Mouse (Mus musculus): ENCODE results near the gene Mier1. TPM values are rescaled to one million over a fixed set of nuclear protein-coding genes. Genes with fewer than 3 reads are reported as not detected.

The Mier1 gene
- total RNA-seq, 2 experiments from 2014 or later, result 39.6 to 46.1 TPM

Other genes starting within 250 kb of the Mier1 start
- under 1 TPM in 1 of 2 experiments, not detected in 1; 0.52 TPM for gene Tctex1d1, start 135.8 kb upstream of the Mier1 start, total RNA-seq (2021)
- gene Insl5, start 87.5 kb upstream of the Mier1 start, total RNA-seq (2021), result under 1 TPM in 1 of 2 experiments, not detected in 1; 0.99 TPM
- gene Wdr78, start 165 bp downstream of the Mier1 start, total RNA-seq (2021), result 10 to 100 TPM; 10.3 to 10.8 TPM
- 10 to 100 TPM; 10.2 to 12.8 TPM for gene Slc35d1, start 100.8 kb downstream of the Mier1 start, total RNA-seq (2021)
- not detected for gene 4921539E11Rik, start 176.5 kb downstream of the Mier1 start, total RNA-seq (2021)
- gene Oma1, start 199.4 kb downstream of the Mier1 start, total RNA-seq (2021), result 1 to 10 TPM; 7.5 to 9.0 TPM